Mouse (Mus musculus) adrenal gland, adult 18-20 months (tissue): Measurements from ENCODE around the gene Gper1. TPM values are rescaled to one million over a fixed set of nuclear protein-coding genes. Genes with fewer than 3 reads are reported as not detected.
"Not testable (repeated sequence)": the region's sequence is repeated elsewhere in the genome, so short reads cannot be mapped to it uniquely, and the experiment has no call there.

ENCODE experiments used
- DNase-seq, 2 experiments: peaks; one replicate each; pipeline ENCODE4 v3.0.0; 2021 to 2022; ENCODE audit warnings: low spot score in 2 of 2
- total RNA-seq, 2 experiments: library from RNA; stranded (reverse); gene quantifications; 1 replicate in 1 of 2; 2 replicates in 1 of 2; pipeline ENCODE4 v1.2.3; 2021

Gene Gper1
- total RNA-seq, 2 experiments from 2014 or later = 3.3 to 4.9 TPM

DNA sequence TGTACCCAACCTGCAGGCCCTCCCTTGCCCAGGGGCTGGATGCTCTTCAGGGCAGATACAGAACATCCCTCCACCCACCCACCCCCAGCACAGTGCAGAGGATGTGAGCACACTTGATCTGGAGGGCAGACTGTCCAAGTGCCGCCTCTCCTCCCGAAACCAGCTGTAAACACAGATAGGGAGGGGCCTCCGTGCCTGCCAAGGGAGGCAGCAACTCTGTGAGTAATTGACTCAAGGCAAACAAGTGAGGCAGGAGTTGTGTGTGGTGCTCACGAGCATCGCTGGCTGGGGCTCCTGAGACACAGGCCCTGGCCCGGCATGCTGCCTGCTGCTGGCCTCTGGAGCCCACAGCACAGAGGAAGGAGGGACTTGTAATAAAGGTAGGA is 33.3 kb upstream of the Gper1 start:
- DNase-seq = peak in 1 of 2 experiments; percentile 50

DNA sequence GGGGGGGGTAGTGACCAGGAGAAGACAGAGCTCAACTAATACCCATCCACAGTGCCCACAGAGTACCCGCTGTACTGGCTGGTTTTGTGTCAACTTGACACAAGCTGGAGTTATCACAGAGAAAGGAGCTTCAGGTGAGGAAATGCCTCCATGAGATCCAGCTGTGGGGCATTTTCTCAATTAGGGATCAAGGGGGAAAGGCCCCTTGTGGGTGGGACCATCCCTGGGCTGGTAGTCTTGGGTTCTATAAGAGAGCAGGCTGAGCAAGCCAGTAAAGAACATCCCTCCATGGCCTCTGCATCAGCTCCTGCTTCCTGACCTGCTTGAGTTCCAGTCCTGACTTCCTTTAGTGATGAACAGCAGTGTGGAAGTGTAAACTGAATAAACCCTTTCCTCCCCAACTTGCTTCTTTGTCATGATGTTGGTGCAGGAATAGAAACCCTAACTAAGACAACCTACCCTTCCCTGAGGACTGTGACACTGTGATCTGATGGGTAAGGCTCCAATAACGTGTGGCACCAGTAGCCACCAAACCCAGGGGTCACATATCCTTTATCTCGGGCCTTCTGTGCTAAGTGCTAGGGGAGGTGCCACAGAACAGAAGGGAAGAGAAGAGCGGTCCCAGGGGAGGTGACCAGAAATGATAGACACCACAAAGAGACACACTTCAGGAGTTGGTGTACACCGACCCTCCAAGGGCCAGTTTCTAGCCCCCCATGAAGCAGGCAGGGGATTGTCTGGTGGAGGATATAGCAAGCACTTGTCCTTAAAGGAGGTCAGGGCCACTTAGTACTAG is 32.4 kb upstream of the Gper1 start:
- DNase-seq = not testable (repeated sequence)

DNA sequence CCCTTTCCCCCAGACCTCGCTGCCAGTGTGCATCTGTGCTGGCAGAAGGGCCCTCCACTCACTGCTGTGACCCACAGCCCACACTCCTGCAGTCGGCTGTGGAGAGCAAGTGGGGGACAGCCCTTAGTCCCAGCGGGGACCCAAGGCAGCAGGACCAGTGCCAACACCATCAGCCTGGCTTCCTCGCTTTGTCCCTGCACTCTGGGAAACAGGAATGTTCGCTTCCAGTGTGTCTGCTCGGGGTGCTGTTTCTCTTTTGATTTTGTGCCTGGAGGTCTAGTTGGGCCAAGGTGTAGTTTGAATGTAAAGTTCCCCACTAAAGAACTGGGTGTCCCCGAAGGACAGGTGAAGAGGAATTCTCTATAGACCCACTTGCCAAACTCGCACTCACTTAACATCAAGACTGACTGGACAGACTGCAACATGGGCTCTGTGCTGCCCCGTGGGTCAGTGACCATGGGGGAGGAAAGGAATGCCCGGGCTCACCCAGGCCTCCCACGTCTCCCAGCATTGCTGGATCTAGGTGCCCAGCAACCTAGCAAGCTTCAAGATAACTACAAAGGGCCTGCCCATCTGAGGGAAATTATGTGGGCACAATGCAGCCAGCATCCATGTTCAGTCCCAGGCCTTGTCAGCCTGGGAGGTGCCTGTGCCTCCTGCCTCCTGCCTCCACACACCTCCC is 31.5 kb upstream of the Gper1 start:
- no peak for DNase-seq

DNA sequence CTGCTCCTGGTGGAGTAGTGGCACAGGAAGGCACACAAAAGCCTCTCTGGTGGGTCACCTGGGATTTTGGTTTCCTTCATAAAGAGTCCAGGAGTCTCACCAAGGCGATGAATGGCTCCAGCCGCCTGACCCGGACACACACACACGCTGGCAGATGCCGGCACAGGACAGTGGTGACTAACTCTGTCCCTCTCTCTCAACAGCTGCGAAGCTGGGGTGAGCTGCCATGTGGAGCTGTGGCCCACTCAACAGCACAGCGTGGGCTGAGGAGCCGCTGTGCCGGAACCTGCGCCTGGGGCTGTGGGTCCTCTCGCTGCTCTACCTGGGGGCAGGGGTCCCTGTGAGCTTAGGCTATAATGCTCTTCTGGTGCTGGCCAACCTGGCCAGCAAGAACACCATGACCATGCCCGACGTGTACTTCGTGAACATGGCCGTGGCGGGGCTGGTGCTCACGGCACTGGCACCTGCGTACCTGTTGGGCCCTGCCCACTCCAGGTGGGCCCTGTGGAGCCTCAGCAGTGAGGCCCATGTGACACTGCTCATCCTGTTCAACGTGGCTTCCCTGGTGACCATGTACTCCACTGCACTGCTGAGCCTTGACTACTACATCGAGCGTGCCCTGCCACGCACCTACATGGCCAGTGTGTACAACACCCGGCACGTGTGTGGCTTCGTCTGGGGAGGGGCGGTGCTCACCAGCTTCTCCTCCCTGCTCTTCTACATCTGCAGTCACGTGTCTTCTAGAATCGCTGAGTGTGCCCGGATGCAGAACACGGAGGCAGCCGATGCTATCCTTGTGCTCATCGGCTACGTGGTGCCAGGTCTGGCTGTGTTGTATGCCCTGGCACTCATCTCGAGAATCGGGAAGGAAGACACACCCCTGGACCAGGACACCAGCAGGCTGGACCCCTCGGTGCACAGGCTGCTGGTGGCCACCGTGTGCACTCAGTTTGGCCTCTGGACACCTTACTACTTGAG is 30.4 kb upstream of the Gper1 start:
- no peak for DNase-seq

DNA sequence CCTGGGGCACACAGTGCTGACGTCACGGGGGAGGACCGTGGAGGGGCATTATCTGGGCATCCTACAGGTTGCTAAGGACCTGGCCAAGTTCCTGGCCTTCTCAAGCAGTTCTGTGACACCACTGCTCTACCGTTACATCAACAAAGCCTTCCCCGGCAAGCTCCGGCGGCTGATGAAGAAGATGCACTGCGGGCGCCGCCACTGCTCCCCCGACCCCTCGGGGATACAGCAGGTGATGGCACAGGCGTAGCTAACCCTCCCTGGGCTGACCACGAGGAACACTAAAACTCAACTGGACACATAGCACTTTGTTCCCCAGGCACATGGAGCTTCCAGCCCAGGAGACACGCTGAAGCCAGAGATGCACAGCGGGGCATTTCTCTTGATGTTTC is 29.8 kb upstream of the Gper1 start:
- no peak for DNase-seq

DNA sequence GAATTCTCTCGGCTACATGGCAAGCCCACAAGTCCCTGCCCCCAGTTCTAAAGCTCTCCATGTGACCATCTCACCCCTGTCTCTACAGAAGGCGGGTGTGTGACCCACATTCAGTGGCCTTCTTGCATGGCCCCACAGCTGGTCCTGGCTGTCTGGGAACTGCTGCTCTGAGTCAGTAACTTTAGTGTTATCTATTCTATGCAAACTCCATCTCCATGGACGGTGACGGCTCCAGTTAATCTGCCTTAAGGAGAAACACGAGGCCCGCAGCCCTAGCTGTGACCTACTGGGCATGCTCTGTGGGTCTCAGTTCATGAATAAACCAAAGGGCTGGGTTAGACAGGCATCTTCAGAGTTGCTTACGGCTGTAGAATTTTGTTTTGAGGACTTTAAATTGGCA is 28.6 kb upstream of the Gper1 start:
- DNase-seq = no peak

DNA sequence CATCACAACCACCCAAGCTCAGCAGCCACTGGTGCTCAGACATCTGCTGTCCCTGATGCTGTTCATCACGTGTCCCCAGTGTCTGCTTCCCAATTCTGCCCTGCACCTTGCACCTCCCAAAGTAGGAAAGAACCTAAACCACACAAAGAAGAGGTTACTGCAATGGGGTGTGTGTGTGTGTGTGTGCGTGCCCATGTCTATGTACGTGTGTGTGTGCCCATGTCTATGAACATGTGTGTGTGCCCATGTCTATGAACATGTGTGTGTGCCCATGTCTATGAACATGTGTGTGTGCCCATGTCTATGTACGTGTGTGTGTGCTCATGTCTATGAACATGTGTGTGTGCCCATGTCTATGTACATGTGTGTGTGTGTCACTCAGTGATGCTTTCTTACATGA is 27.4 kb upstream of the Gper1 start:
- no peak for DNase-seq

DNA sequence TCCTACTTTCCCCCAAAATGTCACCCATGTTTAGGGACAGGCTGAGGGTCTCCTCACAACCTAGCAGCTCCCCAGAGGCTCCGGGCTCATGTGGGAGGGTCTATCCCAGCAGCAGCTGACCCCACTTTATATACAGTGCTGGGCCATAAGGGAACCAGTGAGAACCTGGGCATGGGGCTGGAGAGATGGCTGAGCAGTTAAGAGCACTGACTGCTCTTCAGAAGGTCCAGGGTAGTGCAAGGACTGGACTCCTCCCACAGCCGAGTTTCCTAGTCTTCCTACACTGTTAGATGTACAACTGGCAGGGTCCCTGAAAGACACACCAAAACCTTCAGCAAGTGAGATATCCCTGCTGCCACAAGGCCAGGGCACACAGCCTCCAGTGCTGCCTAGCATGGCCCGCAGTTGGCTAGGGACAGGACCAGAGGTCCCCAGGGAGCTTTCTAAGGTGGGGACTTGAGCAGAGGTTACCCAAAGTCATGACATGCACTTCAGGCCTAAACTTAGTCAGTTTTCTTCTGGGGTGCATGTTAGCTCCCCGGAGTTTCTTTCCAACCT is 25.5 kb upstream of the Gper1 start:
- DNase-seq = no peak

DNA sequence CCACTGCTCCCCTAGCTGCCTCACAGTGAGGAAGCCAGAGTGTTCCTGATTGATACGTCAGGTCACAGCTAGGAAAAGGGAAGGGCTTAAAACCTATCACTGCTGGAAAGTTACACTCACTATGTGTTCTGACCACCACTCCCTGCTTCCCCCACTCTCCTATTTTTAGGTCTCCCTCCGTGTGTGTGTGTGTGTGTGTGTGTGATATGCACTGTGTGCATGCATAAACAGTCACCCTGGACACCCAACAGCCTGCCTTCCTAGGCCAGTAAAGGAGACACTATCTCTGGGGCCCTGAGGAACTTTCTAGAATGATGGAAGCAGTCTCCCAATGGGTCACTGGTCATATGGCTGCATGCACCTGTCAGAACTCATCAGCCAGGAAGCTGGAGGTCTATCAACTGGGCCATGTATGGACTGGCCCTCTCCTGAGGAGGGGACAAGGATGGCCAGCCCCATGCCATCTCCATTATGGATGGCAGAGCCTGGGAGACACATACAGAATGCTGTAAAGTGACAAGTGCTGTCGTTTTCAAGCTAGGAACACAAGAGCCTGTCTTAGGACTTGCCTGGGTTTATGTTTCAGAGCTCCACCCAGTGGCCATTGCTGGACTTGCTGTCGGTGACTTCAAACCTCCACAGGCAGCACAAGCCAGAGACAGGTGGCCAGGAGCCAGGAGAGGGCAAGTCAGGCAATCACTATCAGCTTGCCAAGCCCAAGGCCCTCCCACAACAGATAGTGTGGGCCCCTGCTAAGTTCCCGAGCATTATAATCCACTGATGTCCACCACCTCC is 24.8 kb upstream of the Gper1 start:
- peak; percentile 88 to 92 for DNase-seq

DNA sequence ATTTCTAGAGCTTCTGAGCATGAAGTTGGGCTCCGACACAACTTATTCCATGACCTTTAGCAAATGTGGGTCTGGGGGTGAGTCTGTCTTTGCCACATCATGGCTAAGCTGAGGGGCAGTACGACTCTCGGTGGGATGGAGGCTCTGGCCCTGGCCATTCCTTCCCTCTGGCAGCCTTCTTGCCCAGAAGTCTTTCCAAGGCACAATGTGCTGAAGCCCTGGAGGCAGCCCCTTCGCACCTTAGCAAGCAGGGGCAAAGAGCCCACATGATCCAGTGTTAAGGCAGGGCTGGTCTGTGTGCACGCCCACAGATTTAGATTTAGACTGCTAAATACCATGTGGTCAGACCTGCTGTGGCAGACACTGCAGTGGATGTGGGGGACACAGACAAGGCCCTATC is 24.2 kb upstream of the Gper1 start:
- DNase-seq = no peak

DNA sequence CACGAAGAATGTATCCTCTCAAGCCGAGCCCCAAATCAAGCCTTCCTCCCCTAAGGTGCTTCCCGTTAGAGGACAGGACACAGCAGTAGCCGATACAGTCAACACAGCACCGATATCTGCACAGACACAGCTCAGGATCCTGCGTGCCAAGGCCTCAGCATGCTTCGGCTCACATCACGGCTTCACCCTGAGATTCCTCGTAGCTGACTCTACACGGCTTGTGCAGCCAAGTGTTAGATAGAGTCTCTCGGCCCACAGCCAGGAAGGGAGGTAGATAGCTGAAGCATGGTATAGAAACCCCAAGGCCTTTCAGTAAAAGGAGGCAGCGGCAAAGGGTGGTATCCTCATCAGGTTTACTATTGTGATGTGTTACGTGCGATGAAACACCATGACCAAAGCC is 23.0 kb upstream of the Gper1 start:
- no peak for DNase-seq

DNA sequence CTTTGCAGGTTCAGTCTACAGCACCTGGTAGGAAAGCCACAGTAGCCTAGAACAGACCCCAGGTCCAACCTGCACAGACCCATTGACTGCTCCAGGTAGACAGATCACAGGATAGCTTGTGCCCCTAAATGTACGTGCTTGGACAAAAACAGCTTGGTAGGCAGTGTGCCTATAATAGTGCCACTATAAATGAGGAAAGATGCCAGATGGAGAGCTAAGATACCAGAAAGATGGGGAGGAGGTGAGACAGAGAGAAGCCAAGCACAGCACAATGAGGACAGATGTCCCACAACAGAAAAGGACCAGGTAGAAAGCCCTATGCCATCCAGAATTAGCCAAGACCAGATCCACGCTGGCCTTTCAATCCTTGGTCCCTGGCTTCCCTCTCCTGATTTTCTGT is 20.8 kb upstream of the Gper1 start:
- DNase-seq = no peak

DNA sequence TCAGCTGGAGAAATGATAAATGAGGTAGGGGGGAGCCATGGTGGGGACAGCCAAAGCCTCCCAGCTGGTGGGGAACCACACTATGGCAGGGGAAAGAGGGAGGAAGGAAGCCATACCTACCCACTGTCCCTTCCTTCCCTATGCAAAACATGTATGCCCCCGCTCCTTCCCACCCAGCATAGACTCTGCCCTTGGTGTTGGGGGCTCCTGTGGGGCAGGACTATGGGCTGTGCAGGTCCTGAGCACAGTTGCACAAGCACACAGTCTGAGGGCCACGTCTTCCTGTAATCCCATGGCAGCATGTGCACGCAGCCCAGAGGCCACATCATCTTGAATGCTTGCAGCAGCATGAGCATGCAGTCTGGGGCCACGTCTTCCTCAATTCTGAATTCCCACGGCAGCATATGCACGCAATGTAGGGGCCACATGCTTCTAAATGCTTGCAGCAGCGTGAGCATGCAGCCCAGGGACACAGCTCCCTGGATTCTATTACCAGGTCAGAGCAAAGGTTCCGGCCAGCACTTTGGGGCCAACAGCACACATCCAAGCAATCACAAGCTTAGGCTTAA is 19.2 kb upstream of the Gper1 start:
- DNase-seq = no peak

DNA sequence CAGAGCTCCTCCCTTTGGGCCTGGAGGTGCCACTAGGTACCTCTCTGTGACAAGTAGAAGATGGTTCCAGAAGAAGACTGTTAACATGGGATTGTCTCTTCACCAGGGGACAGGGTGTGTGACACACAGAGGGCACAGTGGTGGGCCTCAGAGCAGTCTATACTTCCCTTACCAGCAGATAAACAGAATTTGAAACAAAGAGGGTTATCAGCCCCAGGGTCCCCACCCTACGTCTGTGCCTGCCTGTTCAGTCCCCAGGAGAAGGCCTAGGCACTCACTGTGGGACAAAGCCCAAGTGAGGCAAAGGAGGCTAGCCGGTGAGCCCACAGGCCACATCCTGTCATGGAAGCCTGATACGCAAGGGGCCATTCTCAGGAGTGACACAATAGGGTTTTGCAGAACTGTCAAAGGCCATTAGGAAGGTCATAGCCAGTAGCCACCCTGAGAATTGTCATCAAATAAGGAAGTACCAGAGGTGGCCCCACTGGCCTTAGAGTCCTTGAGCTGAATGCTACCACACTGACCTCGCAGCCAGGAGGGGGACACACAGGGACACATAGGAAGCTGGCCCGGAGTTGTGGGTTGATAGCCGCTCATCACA is 18.1 kb upstream of the Gper1 start, which contains the start of gene C130050O18Rik:
TSS of gene C130050O18Rik (plus strand) at position 480 of the 601 bp plus-strand sequence.
- DNase-seq = no peak

DNA sequence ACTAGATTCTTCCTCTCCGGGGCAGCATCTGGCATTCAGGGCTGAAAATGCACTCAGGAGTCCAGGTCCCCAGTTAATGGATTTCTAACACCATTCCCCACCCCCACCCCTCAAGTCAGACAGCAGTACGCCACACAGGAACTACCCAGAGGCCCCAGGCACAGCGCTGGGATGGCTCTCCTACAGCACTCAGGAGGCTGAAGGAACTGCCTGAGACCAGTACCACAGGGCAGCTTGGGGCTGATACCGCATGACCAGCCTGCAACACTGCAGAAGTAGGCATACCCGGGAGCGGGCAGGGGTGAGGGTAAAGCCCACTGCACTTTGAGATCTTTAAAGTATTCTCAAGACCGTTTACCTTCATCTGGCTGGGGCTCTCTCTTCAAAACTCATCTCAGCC is 17.5 kb upstream of the Gper1 start:
- no peak for DNase-seq

DNA sequence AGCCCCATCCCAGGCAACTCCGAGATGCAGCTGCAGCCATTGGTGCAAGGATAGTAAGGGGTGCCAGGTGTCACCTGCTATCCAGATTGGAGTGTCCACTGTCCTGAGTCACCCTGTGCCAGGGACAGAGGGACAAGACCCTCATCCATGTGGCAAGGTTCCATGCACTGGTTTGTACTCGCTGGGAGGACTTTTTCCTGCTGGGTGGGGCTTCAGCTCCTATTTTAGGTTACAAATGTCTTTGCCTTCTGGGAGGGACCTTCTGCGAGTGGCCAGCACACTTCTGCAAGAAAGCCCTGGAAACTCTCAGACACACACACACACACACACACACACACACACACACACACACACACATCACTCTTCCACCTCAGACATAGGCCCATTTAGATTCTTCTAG is 17.0 kb upstream of the Gper1 start:
- DNase-seq = no peak

DNA sequence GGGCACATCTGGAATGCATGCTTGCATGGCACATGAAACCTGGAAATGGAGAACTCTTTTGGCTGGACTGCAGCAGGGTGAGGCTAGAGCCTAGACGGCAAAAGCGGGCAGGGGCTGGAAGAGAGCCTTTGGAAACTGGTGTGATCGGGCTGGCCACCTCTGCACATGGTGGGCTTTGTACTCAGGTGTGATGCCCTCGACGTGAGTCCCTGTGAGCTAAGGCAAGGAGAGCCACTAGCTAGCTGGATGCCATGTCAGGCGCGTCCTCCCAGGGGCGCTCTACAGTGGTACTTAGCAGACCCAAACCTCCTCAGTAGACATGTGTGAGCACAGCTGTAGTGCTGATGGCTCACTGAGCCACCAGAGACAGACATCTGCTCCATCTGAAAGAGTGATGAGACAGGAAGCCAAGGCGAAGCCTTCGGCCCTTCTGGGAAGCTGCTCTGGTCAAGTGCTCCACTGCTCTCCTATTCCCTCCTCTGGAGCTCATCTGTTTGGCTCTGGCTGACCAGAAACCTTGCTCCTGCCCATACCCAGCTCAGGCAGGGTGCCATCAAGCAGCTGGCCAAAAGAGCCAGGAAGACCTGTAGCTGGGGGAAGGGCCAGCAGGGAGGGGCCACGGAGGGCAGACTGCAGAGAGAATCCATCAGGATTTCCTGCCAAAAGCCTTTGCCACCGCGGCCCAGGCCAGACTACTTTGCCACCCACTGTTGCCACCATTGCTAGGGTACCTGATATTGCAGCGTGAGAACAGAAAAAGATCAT is 15.6 kb upstream of the Gper1 start:
- DNase-seq = no peak

DNA sequence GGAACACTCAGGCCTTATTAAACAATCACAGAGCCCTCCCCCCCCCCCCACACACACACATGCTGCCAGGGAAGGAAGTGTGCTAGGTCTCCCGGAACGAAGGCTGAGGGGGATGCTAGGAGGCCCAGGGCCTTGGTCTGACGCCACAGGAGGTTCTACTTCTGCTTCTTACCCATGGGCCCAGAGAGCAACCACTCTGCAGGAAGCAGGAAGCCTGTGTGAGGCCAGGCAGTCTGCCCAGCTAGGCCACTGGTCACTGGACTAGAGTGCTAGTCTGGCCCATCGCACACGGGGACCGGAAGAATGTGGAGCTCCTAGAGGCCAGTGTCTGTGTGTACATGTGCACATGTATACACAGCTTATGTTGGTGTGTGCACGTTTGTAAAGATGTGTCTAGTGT is 14.4 kb upstream of the Gper1 start:
- DNase-seq = no peak

DNA sequence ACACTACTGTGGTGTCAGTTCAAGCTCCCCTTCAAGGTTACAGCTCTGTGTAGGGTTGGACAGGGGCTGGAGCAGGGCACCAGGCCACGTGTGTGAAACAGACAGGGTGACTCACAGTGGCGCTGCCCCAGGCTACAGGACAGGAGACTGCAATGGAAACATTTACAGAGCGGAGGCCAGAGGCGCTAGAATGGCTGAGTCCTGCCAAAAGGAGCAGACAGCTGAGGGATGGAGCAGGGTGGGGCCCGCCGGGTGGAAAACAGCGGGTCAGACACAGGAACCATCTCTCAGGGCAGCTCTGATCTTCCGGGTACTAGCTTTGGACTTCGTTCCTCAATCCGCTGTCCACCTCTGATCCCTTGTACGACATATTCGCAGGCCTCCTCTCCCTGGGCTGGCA is 13.5 kb upstream of the Gper1 start:
- DNase-seq = peak; percentile 57 to 72
